Mouse (Mus musculus): Measurements from ENCODE around the gene Ip6k2.

DNA sequence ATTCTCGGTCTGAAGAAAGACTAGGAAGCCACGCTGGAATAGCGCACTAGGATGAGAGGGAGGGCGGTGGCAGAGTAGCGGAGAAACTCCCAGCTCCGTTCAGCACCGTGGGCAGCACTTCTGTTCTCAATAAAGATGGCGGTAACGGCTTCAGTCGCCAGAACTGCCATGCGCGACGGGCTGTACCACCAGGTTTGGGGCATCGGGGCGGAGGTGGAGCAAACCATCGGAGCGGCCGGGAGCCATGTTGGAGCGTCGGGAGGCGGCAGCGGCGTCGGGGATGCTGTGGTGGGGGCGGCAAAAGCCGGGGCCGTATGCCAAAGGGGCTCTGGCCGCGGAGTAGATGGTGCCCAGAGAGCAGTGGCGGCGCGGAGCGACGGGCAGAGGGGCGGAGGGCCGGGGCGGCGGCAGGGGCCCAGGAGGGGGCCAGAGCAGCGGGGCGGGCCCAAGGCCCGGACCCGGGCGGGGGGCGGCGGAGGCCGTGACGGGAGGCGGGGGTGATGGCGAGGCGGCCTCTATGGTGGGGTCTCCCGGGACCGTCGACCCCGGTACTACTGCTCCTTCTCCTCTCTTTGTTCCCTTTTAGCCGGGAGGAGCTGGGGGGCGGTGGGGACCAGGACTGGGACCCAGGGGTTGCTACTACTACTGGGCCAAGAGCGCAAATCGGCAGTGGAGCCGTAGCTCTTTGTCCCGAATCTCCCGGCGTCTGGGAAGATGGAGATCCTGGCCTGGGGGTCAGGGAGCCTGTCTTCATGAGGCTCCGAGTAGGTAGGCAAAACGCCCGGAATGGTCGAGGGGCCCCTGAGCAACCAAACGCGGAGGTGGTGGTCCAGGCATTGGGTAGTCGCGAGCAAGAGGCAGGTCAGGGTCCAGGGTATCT, 42.5 kb downstream of the Ip6k2 start, which contains the start of gene Celsr3:
- TF ChIP-seq CTCF (IDR thresholded peaks at IDR 0.05; ENCODE audit: low read depth): no peak
- TF ChIP-seq EP300 (IDR thresholded peaks at IDR 0.05; ENCODE audit: low read depth): no peak

Data from liver, embryonic 14.5 days (tissue).